Comparison of ENCODE assay signal across 9 mouse cellular contexts in the genomic region with DNA sequence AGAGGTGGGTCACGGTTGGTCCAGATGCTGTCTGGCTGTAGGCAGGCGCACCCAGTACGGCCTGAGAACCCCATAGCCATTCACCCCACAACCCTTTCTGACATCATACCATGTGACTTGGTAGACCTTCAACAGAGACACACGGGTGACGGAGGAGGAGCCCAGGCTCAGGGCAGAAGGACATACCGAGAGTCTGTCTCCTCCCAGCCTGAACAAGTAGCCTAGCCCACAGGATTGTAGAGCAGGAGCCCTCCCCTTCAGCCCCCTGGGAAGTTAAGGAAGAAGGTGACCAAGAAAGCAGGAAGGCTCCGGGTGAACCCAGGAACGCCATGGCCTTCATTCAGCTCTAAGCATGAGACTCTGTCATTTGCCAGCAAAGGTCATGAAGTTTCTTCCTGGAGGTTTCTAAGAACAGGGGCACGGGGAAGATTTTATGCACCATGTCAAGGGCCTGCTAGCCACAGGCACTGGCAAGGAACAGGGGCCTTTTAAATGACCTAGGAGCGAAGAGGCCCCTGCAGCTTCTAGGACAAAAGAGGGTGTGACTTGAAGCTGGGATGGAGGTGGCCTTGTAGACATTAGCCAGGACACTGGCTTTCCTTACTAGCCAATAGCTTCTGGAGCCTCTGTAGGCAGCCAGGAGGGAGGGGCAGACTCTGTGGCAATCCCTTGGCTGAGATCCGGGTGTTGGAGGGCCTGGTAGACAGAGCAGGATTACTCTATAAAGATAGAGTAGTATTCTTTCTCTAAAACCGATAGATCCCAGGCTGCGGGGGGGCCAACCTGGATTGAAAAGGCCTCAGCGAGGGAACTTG. TPM values are rescaled to one million over a fixed set of nuclear protein-coding genes. Genes with fewer than 3 reads are reported as not detected.
DNase-seq lines count a peak whose midpoint lies in the region; ATAC-seq lines count a peak whose summit lies in the region.
"Had no signal": no experiment of that assay in that cellular context is flagged by ENCODE, and none has a peak within 500 bp of the region (broad histone marks: within the 10 kb centered on the region; RNA-seq: fewer than 3 reads in every experiment).

No protein-coding gene starts in this region.

- no peaks in the 10 kb centered on the region for H3K36me3 ChIP-seq in kidney, embryonic 14.5 days (ENCODE audit: control insufficient read depth, insufficient read depth, low read length)
- H3K36me3 ChIP-seq in embryonic facial prominence, embryonic 15.5 days: no peaks in the 10 kb centered on the region
- no peaks in the 10 kb centered on the region for H3K36me3 ChIP-seq in hindbrain, embryonic 14.5 days (replicated peaks; ENCODE audit: control insufficient read depth, insufficient read depth)

- no peaks in the 10 kb centered on the region for H3K9me3 ChIP-seq in kidney, embryonic 14.5 days (ENCODE audit: control insufficient read depth, low read length)
- no peaks in the 10 kb centered on the region for H3K9me3 ChIP-seq in embryonic facial prominence, embryonic 15.5 days (replicated peaks)
- no peaks in the 10 kb centered on the region for H3K9me3 ChIP-seq in hindbrain, embryonic 14.5 days (ENCODE audit: control insufficient read depth, low read length)

- ATAC-seq in kidney, embryonic 14.5 days (ENCODE audit: low FRiP score, low TSS enrichment): no peak; the same call in 1 of the 2 replicates
- no peak for ATAC-seq in embryonic facial prominence, embryonic 15.5 days (ENCODE audit: insufficient number of reproducible peaks, low FRiP score, low TSS enrichment, low read depth)
- ATAC-seq in hindbrain, embryonic 14.5 days (ENCODE audit: low FRiP score): no peak
- no peak for ATAC-seq in inflammation-experienced regulatory T-cells, adult 6 months

- no peak overlapping the region for H3K9ac ChIP-seq in kidney, embryonic 14.5 days (ENCODE audit: low read depth, low read length)
- no peak overlapping the region for H3K9ac ChIP-seq in embryonic facial prominence, embryonic 15.5 days
- peak overlapping the region; percentile 57 for H3K9ac ChIP-seq in hindbrain, embryonic 14.5 days

- H3K4me2 ChIP-seq in kidney, embryonic 14.5 days (replicated peaks; ENCODE audit: low read depth, low read length): no peak overlapping the region
- H3K4me2 ChIP-seq in embryonic facial prominence, embryonic 15.5 days (replicated peaks): no peak overlapping the region
- peak overlapping the region; percentile 47 for H3K4me2 ChIP-seq in hindbrain, embryonic 14.5 days (replicated peaks)

- H3K4me1 ChIP-seq in kidney, embryonic 14.5 days (ENCODE audit: control insufficient read depth, insufficient read depth, low read length): peaks cover 25% of the 10 kb centered on the region
- peaks cover 37% of the 10 kb centered on the region for H3K4me1 ChIP-seq in embryonic facial prominence, embryonic 15.5 days
- H3K4me1 ChIP-seq in hindbrain, embryonic 14.5 days (replicated peaks; ENCODE audit: control insufficient read depth, insufficient read depth, low read length): peaks cover 43% of the 10 kb centered on the region

- H3K4me3 ChIP-seq in kidney, embryonic 14.5 days (ENCODE audit: low read length): no peak overlapping the region
- H3K4me3 ChIP-seq in embryonic facial prominence, embryonic 15.5 days (replicated peaks): no peak overlapping the region
- H3K4me3 ChIP-seq in hindbrain, embryonic 14.5 days (replicated peaks; ENCODE audit: low read length): no peak overlapping the region

- 65% methylated on average over 14 of the region's 14 CpGs for WGBS in kidney, embryonic 14.5 days
- WGBS in embryonic facial prominence, embryonic 15.5 days: 57% methylated on average over 14 of the region's 14 CpGs
- 31% methylated on average over 14 of the region's 14 CpGs for WGBS in hindbrain, embryonic 14.5 days

- H3K27me3 ChIP-seq in kidney, embryonic 14.5 days (ENCODE audit: control insufficient read depth, insufficient read depth, low read length): no peaks in the 10 kb centered on the region
- no peaks in the 10 kb centered on the region for H3K27me3 ChIP-seq in embryonic facial prominence, embryonic 15.5 days
- no peaks in the 10 kb centered on the region for H3K27me3 ChIP-seq in hindbrain, embryonic 14.5 days (ENCODE audit: control insufficient read depth, insufficient read depth, low read length)
- H3K27me3 ChIP-seq: Patski had no signal

- no peak overlapping the region for H3K27ac ChIP-seq in kidney, embryonic 14.5 days (ENCODE audit: low read depth, low read length)
- peak overlapping the region; percentile 79 for H3K27ac ChIP-seq in embryonic facial prominence, embryonic 15.5 days (replicated peaks)
- peak overlapping the region; percentile 99 for H3K27ac ChIP-seq in hindbrain, embryonic 14.5 days

- DNase-seq in kidney, adult 11 months: peak; percentile 79
- peak; percentile 73 for DNase-seq in ZHBTc4 (ENCODE audit: low read depth, low spot score)
- peak; percentile 33 for DNase-seq in hindbrain, embryonic 14.5 days (ENCODE audit: low spot score)
- peak; percentile 63 for DNase-seq in lung, postnatal 10 days
- no peak for DNase-seq in natural killer cell, adult 2 months (ENCODE audit: low spot score in 2 of 2)

RNA-seq across cellular contexts. Expression of a gene that starts 52.0 kb away (rescaled TPM):
- polyA plus RNA-seq in kidney, embryonic 14.5 days (2014; fragmentation: Nextera tagmentation; extraction: Ambion mirVana): 27.2 and 36.6 TPM in 2 replicates
- 37.8 and 38.1 TPM in 2 replicates for polyA plus RNA-seq in embryonic facial prominence, embryonic 15.5 days (2015; fragmentation: Nextera tagmentation; extraction: Ambion mirVana)
- polyA plus RNA-seq in hindbrain, embryonic 14.5 days (2014; fragmentation: Nextera tagmentation; extraction: Ambion mirVana): 34.3 and 34.6 TPM in 2 replicates
- 1 to 10 TPM; 4.3 to 6.7 (median 5.3) TPM for polyA plus RNA-seq in inflammation-experienced regulatory T-cells, adult 6 months (2017; shearing (Covaris generic))

Comparison
In these comparisons a context has a peak if more than half of its experiments do, and no peak if none do; other contexts are left out.
1. DNase-seq: peak in kidney, adult 11 months (single experiment), ZHBTc4 (single experiment), hindbrain, embryonic 14.5 days (single experiment) and lung, postnatal 10 days (single experiment); none in natural killer cell, adult 2 months (0 of 2).